Mouse (Mus musculus): Measurements from ENCODE around the gene Rab30.
"Not testable (repeated sequence)": the region's sequence is repeated elsewhere in the genome, so short reads cannot be mapped to it uniquely, and the experiment has no call there.

The Rab30 gene

GRCm38 (mm10) chr7:92741152-92741860, at the start of gene Rab30:
TSS of gene Rab30 (plus strand) at chr7:92741603.
- peak; percentile 75 to 85 for DNase-seq

- no peak for DNase-seq
These were observed 45.0 kb upstream of the Rab30 start for GRCm38 (mm10) chr7:92696395-92696794.

- no peak for DNase-seq
These were observed 42.6 kb upstream of the Rab30 start for GRCm38 (mm10) chr7:92698770-92699169.

GRCm38 (mm10) chr7:92703661-92704060, 37.7 kb upstream of the Rab30 start:
- no peak for DNase-seq

GRCm38 (mm10) chr7:92705534-92705933, 35.9 kb upstream of the Rab30 start:
- no peak for DNase-seq

GRCm38 (mm10) chr7:92706711-92707110, 34.7 kb upstream of the Rab30 start:
- no peak for DNase-seq

GRCm38 (mm10) chr7:92709573-92709972, 31.8 kb upstream of the Rab30 start:
- no peak for DNase-seq

- no peak for DNase-seq
These were observed 29.8 kb upstream of the Rab30 start for GRCm38 (mm10) chr7:92711593-92711992.

GRCm38 (mm10) chr7:92715055-92715454, 26.3 kb upstream of the Rab30 start:
- DNase-seq: no peak

GRCm38 (mm10) chr7:92720156-92720905, 21.1 kb upstream of the Rab30 start:
- DNase-seq: no peak

- no peak for DNase-seq
These were observed 17.7 kb upstream of the Rab30 start for GRCm38 (mm10) chr7:92723750-92724149.

- no peak for DNase-seq
These were observed 17.1 kb upstream of the Rab30 start for GRCm38 (mm10) chr7:92724261-92724660.

GRCm38 (mm10) chr7:92729583-92729982, 11.8 kb upstream of the Rab30 start:
- not testable (repeated sequence) for DNase-seq

- DNase-seq: no peak
These were observed 10.9 kb upstream of the Rab30 start for GRCm38 (mm10) chr7:92730465-92730864.

GRCm38 (mm10) chr7:92730959-92731358, 10.4 kb upstream of the Rab30 start:
- no peak for DNase-seq

- no peak for DNase-seq
These were observed 9.3 kb upstream of the Rab30 start for GRCm38 (mm10) chr7:92732136-92732535.

GRCm38 (mm10) chr7:92737560-92737959, 3.8 kb upstream of the Rab30 start:
- DNase-seq: no peak

- DNase-seq: no peak
These were observed 1.4 kb upstream of the Rab30 start for GRCm38 (mm10) chr7:92739956-92740355.

- no peak for DNase-seq
These were observed 840 bp upstream of the Rab30 start for GRCm38 (mm10) chr7:92740411-92741115.

- peak; percentile 16 to 30 for DNase-seq
These were observed 452 bp downstream of the Rab30 start for GRCm38 (mm10) chr7:92741861-92742249.

GRCm38 (mm10) chr7:92742341-92742741, 938 bp downstream of the Rab30 start:
- peak in 1 of 2 experiments; percentile 21 for DNase-seq

- peak in 1 of 2 experiments; percentile 6 for DNase-seq
These were observed 1.4 kb downstream of the Rab30 start for GRCm38 (mm10) chr7:92742774-92743173.

GRCm38 (mm10) chr7:92743325-92743724, 1.9 kb downstream of the Rab30 start:
- no peak for DNase-seq

GRCm38 (mm10) chr7:92750395-92750794, 9.0 kb downstream of the Rab30 start:
- no peak for DNase-seq
